Mouse (Mus musculus): ENCODE results near the gene Acnat1. TPM values are rescaled to one million over a fixed set of nuclear protein-coding genes. Genes with fewer than 3 reads are reported as not detected.
"Not testable (repeated sequence)": the region's sequence is repeated elsewhere in the genome, so short reads cannot be mapped to it uniquely, and the experiment has no call there.

The Acnat1 gene
- polyA plus RNA-seq, 1 experiment from 2014 or later = not detected

- no peak for DNase-seq (ENCODE audit: low spot score)
- ATAC-seq (ENCODE audit: low FRiP score) = no peak
- Histone ChIP-seq H3K4me2 (replicated peaks) (no peak overlapping the region), H3K9me3 (ENCODE audit: control insufficient read depth, low read length) (no peaks in the 10 kb centered on the region), H3K4me3 (replicated peaks; ENCODE audit: low read length) (no peak overlapping the region), H3K27ac (no peak overlapping the region), H3K27me3 (ENCODE audit: control insufficient read depth, insufficient read depth, low read length) (no peaks in the 10 kb centered on the region), H3K36me3 (replicated peaks; ENCODE audit: control insufficient read depth, insufficient read depth) (no peaks in the 10 kb centered on the region), H3K9ac (no peak overlapping the region), H3K4me1 (replicated peaks; ENCODE audit: control insufficient read depth, insufficient read depth, low read length) (no peaks in the 10 kb centered on the region)
- 87% methylated on average over 3 of the region's 3 CpGs for WGBS
Observed at GRCm38 (mm10) chr4:49469435-49470151, 4.1 kb downstream of the Acnat1 start.

GRCm38 (mm10) chr4:49467360-49467759, 6.4 kb downstream of the Acnat1 start:
- Histone ChIP-seq H3K4me3 (replicated peaks; ENCODE audit: low read length) (no peak overlapping the region), H3K27ac (no peak overlapping the region), H3K9me3 (ENCODE audit: control insufficient read depth, low read length) (no peaks in the 10 kb centered on the region), H3K27me3 (ENCODE audit: control insufficient read depth, insufficient read depth, low read length) (no peaks in the 10 kb centered on the region), H3K4me1 (replicated peaks; ENCODE audit: control insufficient read depth, insufficient read depth, low read length) (no peaks in the 10 kb centered on the region), H3K36me3 (replicated peaks; ENCODE audit: control insufficient read depth, insufficient read depth) (no peaks in the 10 kb centered on the region), H3K9ac (no peak overlapping the region), H3K4me2 (replicated peaks) (no peak overlapping the region)
- ATAC-seq (ENCODE audit: low FRiP score) (no peak), DNase-seq (ENCODE audit: low spot score) (no peak)
- WGBS = 90% methylated on average over 6 of the region's 6 CpGs

GRCm38 (mm10) chr4:49456171-49456570, 17.5 kb downstream of the Acnat1 start:
- Histone ChIP-seq H3K9me3 (ENCODE audit: control insufficient read depth, low read length) (no peaks in the 10 kb centered on the region), H3K4me1 (replicated peaks; ENCODE audit: control insufficient read depth, insufficient read depth, low read length) (no peaks in the 10 kb centered on the region), H3K4me3 (replicated peaks; ENCODE audit: low read length) (no peak overlapping the region), H3K9ac (no peak overlapping the region), H3K4me2 (replicated peaks) (no peak overlapping the region), H3K27me3 (ENCODE audit: control insufficient read depth, insufficient read depth, low read length) (no peaks in the 10 kb centered on the region), H3K27ac (no peak overlapping the region), H3K36me3 (replicated peaks; ENCODE audit: control insufficient read depth, insufficient read depth) (no peaks in the 10 kb centered on the region)
- no peak for DNase-seq (ENCODE audit: low spot score)
- no peak for ATAC-seq (ENCODE audit: low FRiP score)
- 76% methylated on average over 2 of the region's 2 CpGs for WGBS

GRCm38 (mm10) chr4:49451848-49452551, 21.7 kb downstream of the Acnat1 start:
- Histone ChIP-seq H3K9me3 (ENCODE audit: control insufficient read depth, low read length) (no peaks in the 10 kb centered on the region), H3K27me3 (ENCODE audit: control insufficient read depth, insufficient read depth, low read length) (no peaks in the 10 kb centered on the region), H3K4me3 (replicated peaks; ENCODE audit: low read length) (no peak overlapping the region), H3K36me3 (replicated peaks; ENCODE audit: control insufficient read depth, insufficient read depth) (no peaks in the 10 kb centered on the region), H3K4me1 (replicated peaks; ENCODE audit: control insufficient read depth, insufficient read depth, low read length) (no peaks in the 10 kb centered on the region), H3K9ac (no peak overlapping the region), H3K27ac (no peak overlapping the region), H3K4me2 (replicated peaks) (no peak overlapping the region)
- DNase-seq (ENCODE audit: low spot score) (no peak), ATAC-seq (ENCODE audit: low FRiP score) (no peak)
- 83% methylated on average over 1 of the region's 1 CpGs for WGBS

- not testable (repeated sequence) for H3K4me3 ChIP-seq (replicated peaks; ENCODE audit: low read length); H3K9ac ChIP-seq; H3K27ac ChIP-seq; H3K4me1 ChIP-seq (replicated peaks; ENCODE audit: control insufficient read depth, insufficient read depth, low read length); H3K4me2 ChIP-seq (replicated peaks); H3K9me3 ChIP-seq (ENCODE audit: control insufficient read depth, low read length); ATAC-seq (ENCODE audit: low FRiP score); H3K36me3 ChIP-seq (replicated peaks; ENCODE audit: control insufficient read depth, insufficient read depth); DNase-seq (ENCODE audit: low spot score); H3K27me3 ChIP-seq (ENCODE audit: control insufficient read depth, insufficient read depth, low read length)
- 71% methylated on average over 1 of the region's 1 CpGs for WGBS
Observed at GRCm38 (mm10) chr4:49451133-49451847, 22.4 kb downstream of the Acnat1 start.

- not testable (repeated sequence) for H3K4me3 ChIP-seq (replicated peaks; ENCODE audit: low read length); H3K9me3 ChIP-seq (ENCODE audit: control insufficient read depth, low read length); H3K27ac ChIP-seq; H3K27me3 ChIP-seq (ENCODE audit: control insufficient read depth, insufficient read depth, low read length); H3K36me3 ChIP-seq (replicated peaks; ENCODE audit: control insufficient read depth, insufficient read depth); H3K9ac ChIP-seq; ATAC-seq (ENCODE audit: low FRiP score); H3K4me1 ChIP-seq (replicated peaks; ENCODE audit: control insufficient read depth, insufficient read depth, low read length); H3K4me2 ChIP-seq (replicated peaks); DNase-seq (ENCODE audit: low spot score)
- 95% methylated on average over 3 of the region's 3 CpGs for WGBS
Observed at GRCm38 (mm10) chr4:49436968-49437367, 36.7 kb downstream of the Acnat1 start.

GRCm38 (mm10) chr4:49410151-49410550, 63.6 kb downstream of the Acnat1 start:
- not testable (repeated sequence) for ATAC-seq (ENCODE audit: low FRiP score); H3K27me3 ChIP-seq (ENCODE audit: control insufficient read depth, insufficient read depth, low read length)
- 86% methylated on average over 2 of the region's 2 CpGs for WGBS

GRCm38 (mm10) chr4:49407957-49408356, 65.8 kb downstream of the Acnat1 start, which contains the start of gene Acnat2:
Gene Acnat2 (minus strand): TSS chr4:49408151.
- not testable (repeated sequence) for H3K4me2 ChIP-seq (replicated peaks); H3K27me3 ChIP-seq (ENCODE audit: control insufficient read depth, insufficient read depth, low read length); DNase-seq (ENCODE audit: low spot score); H3K9me3 ChIP-seq (ENCODE audit: control insufficient read depth, low read length); H3K36me3 ChIP-seq (replicated peaks; ENCODE audit: control insufficient read depth, insufficient read depth); H3K4me1 ChIP-seq (replicated peaks; ENCODE audit: control insufficient read depth, insufficient read depth, low read length); H3K9ac ChIP-seq; H3K27ac ChIP-seq; ATAC-seq (ENCODE audit: low FRiP score); H3K4me3 ChIP-seq (replicated peaks; ENCODE audit: low read length)
- 92% methylated on average over 5 of the region's 5 CpGs for WGBS

More at GRCm38 (mm10) chr4:49410151-49410550, 63.6 kb downstream of the Acnat1 start:
- not testable (repeated sequence) for H3K4me2 ChIP-seq (replicated peaks); DNase-seq (ENCODE audit: low spot score); H3K27ac ChIP-seq; H3K4me1 ChIP-seq (replicated peaks; ENCODE audit: control insufficient read depth, insufficient read depth, low read length); H3K9me3 ChIP-seq (ENCODE audit: control insufficient read depth, low read length); H3K36me3 ChIP-seq (replicated peaks; ENCODE audit: control insufficient read depth, insufficient read depth); H3K9ac ChIP-seq; H3K4me3 ChIP-seq (replicated peaks; ENCODE audit: low read length)

All from hindbrain, embryonic 14.5 days (tissue).